Mouse (Mus musculus) embryonic facial prominence, embryonic 12.5 days (tissue): ENCODE measurements around the gene Mapkapk3. TPM values are rescaled to one million over a fixed set of nuclear protein-coding genes. Genes with fewer than 3 reads are reported as not detected.

ENCODE experiments used
- ATAC-seq: fragments of 200-750 bp; cut with Nextera tagmentation; 2 replicates; pipeline ENCODE4 v1.8.0; 2017; ENCODE audit not compliant: insufficient number of reproducible peaks, insufficient read depth, low FRiP score, low TSS enrichment
- H3K27ac ChIP-seq: fragments of 300-500 bp; sonication (generic); 2 replicates; pipeline ENCODE4 v1.5.1; 2016; ENCODE audit warnings: mild to moderate bottlenecking
- H3K27me3 ChIP-seq: fragments of 300-500 bp; sonication (generic); 2 replicates; pipeline ENCODE4 v1.6.1; 2016; ENCODE audit warnings: mild to moderate bottlenecking, moderate library complexity
- H3K36me3 ChIP-seq: fragments of 300-500 bp; sonication (generic); 2 replicates; pipeline ENCODE4 v1.6.1; 2016; ENCODE audit warnings: mild to moderate bottlenecking
- H3K4me1 ChIP-seq: fragments of 300-500 bp; sonication (generic); 2 replicates; pipeline ENCODE4 v1.6.1; 2016
- H3K4me2 ChIP-seq: fragments of 300-500 bp; sonication (generic); replicated peaks from 2 replicates; pipeline ENCODE4 v1.6.1; 2016; ENCODE audit warnings: mild to moderate bottlenecking, moderate library complexity
- H3K4me3 ChIP-seq: fragments of 300-500 bp; sonication (generic); 2 replicates; pipeline ENCODE4 v1.5.1; 2016; ENCODE audit warnings: mild to moderate bottlenecking
- H3K9ac ChIP-seq: fragments of 300-500 bp; sonication (generic); 2 replicates; pipeline ENCODE4 v1.6.1; 2016; ENCODE audit warnings: mild to moderate bottlenecking, moderate library complexity
- H3K9me3 ChIP-seq: fragments of 300-500 bp; sonication (generic); 2 replicates; pipeline ENCODE4 v1.6.1; 2016; ENCODE audit warnings: mild to moderate bottlenecking, moderate library complexity
- WGBS: fragments of 180-500 bp; shearing (Covaris S2); methylation state at CpG from one replicate; pipeline ENCODE4 v1.1.7; 2016; 5-methylcytosine and 5-hydroxymethylcytosine counted together
- polyA plus RNA-seq: library from polyadenylated mRNA; unstranded; fragments of >200 nt; fragmentation: Nextera tagmentation; extraction: Ambion mirVana; gene quantifications from 2 replicates; pipeline ENCODE4 v1.2.1, GENCODE M21; 2016

Mapkapk3 gene
- polyA plus RNA-seq, 1 experiment from 2014 or later: 5.2 TPM

DNA sequence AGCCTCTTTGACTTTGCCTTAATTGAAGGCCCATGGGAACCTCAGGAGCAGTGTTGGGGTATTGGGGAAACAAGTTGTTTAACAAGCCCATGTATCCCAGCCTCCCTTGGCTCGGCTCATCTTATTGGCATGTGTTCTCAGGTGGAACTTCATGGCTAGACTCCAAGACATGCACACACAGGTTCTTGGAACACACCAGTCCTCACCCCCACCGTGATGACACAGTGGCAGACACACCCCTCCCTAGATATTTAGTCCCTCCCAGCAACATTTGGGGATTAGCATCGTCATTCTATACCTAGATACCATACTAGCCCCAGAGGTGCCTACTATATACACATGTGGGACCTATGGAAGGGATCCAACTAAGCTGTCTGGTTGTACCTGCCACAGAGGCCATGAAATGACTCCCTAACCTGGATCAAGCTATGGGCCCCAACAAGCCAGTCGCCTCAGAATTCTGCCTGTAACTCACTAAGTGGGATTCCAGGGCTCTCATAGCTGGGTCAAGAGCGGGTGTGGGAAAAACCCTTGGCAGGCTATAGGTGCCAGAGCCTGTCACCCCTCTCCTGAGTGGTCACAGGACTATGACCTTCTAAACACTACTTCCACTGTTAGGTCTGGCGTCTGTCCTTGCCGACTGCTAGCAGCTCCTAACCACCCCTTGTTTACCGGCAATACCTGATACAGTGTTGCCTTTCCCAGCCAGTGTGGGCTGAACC, 8.5 kb upstream of the Mapkapk3 start:
- peaks cover 17% of the 10 kb centered on the region; the same call in 1 of the 2 replicates for H3K4me1 ChIP-seq
- H3K27me3 ChIP-seq: no peaks in the 10 kb centered on the region
- H3K36me3 ChIP-seq: peaks cover 21% of the 10 kb centered on the region
- H3K9me3 ChIP-seq: no peaks in the 10 kb centered on the region
- H3K27ac ChIP-seq: no peak overlapping the region
- H3K9ac ChIP-seq: no peak overlapping the region
- peak overlapping the region; percentile 64 for H3K4me2 ChIP-seq
- no peak for ATAC-seq
- 81% methylated on average over 8 of the region's 8 CpGs for WGBS
- H3K4me3 ChIP-seq: peak overlapping the region; percentile 60; the same call in 1 of the 2 replicates

DNA sequence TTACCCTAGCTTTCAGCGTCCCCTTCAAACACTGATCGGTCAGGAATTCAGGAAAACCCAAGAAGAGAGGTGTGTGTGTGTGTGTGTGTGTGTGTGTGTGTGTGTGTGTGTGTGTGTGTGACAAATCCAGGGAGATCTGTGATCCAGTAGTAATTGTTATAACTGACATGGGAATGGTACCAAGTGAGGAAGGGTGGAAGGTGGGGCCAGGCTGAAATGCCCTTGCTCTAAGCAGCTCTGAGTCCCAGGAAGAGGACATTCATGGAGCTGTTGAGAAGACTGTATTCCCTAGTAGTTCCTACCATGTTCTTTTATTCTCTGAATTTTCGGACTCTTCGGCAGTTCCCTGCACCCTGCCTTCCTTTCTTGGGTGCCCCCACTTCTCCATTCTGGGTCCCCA, 8.0 kb upstream of the Mapkapk3 start:
- WGBS: 88% methylated on average over 4 of the region's 4 CpGs
- Histone ChIP-seq H3K27me3 (no peaks in the 10 kb centered on the region), H3K4me2 (peak overlapping the region; percentile 64), H3K9me3 (no peaks in the 10 kb centered on the region), H3K4me1 (peaks cover 17% of the 10 kb centered on the region; the same call in 1 of the 2 replicates), H3K4me3 (peak overlapping the region; percentile 60), H3K9ac (0 out of 2 replicates have a peak overlapping the region, but pooled peaks have one; percentile 63), H3K36me3 (peaks cover 21% of the 10 kb centered on the region), H3K27ac (no peak overlapping the region)
- no peak for ATAC-seq

DNA sequence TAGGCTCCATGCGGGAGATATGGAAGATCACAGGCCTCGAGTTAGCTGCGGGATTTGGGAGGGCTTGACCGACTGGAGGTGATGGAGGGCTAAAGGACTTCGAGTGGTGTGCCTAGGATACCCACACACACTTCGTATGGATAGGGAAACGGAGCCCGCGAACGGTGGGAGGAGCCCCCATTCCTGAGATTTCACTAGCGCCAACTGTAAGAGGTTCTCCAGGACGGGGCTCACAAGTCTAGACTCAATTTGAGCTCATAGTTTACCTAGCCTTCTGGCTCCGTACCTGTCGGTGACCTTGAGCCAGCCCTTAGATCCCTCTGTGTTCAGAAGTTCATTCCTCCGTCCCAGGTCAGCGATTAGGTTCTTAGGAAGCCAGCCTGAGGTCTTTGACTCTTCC, 7.4 kb upstream of the Mapkapk3 start:
- ATAC-seq: no peak

DNA sequence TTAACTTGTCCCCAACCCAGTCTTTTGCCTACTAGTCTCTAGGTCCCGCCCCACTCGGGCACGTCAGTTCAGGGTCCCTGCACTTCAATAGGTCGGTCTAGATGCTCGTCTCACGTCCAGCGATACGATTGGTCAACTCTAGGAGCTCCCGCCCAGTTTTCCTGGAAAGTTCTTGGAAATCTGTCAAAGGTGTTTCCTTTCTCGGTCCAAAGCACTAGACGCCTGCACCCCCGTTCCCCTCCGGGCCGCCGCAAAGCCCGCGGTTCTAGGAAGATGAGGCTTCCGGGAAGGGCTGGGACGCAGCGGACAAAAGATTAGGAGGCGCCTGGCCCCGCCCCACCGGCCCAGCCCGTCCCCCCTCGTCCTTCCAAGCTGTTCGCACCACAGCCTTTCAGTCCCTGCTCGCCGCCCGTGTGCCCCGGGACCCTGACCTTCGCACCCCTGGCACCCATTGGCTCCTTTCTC, 6.9 kb upstream of the Mapkapk3 start:
- Histone ChIP-seq H3K4me3 (peak overlapping the region; percentile 60), H3K27ac (peak overlapping the region; percentile 54), H3K4me2 (peak overlapping the region; percentile 64), H3K36me3 (peaks cover 14% of the 10 kb centered on the region), H3K9me3 (no peaks in the 10 kb centered on the region), H3K4me1 (peaks cover 17% of the 10 kb centered on the region; the same call in 1 of the 2 replicates), H3K27me3 (no peaks in the 10 kb centered on the region), H3K9ac (peak overlapping the region; percentile 63)
- peak; percentile 95 for ATAC-seq
- under 1% methylated on average over 31 of the region's 31 CpGs for WGBS

More for the DNA sequence above, 7.4 kb upstream of the Mapkapk3 start:
- H3K4me3 ChIP-seq: peak overlapping the region; percentile 60
- no peaks in the 10 kb centered on the region for H3K27me3 ChIP-seq
- H3K4me1 ChIP-seq: peaks cover 17% of the 10 kb centered on the region; the same call in 1 of the 2 replicates
- WGBS: 8% methylated on average over 16 of the region's 16 CpGs
- peak overlapping the region; percentile 54; the same call in 1 of the 2 replicates for H3K27ac ChIP-seq
- peak overlapping the region; percentile 64 for H3K4me2 ChIP-seq
- no peaks in the 10 kb centered on the region for H3K9me3 ChIP-seq
- peak overlapping the region; percentile 63 for H3K9ac ChIP-seq
- H3K36me3 ChIP-seq: peaks cover 19% of the 10 kb centered on the region

DNA sequence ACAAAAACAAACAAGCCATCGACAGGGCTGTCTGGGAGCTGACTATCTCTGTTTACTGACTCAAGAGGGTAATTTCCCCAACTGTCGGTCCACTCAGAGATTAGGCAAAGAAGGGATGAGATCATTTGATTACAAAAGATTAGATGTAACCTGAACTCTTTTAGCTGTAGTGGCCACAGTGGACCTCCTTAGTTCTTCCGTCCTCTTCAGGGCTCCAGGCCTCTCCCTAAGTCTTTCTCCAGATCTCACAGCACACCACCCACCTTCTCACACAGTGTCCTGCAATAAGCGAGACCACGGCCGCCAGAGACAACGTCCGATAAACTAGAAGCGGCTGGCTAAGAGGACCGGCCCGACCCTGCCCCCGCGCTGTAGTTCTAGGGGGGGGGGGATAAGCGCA, 6.4 kb upstream of the Mapkapk3 start:
- WGBS: 3% methylated on average over 14 of the region's 14 CpGs

DNA sequence AAGGTAGTCTGAATTCAATTTTAAA, 6.2 kb upstream of the Mapkapk3 start, which contains the start of gene Cish:
Gene Cish, plus strand, starts transcription at position 11 of the 25 bp plus-strand sequence.
- Histone ChIP-seq H3K4me3 (peak within 1 kb of the TSS; percentile 60), H3K36me3 (peaks cover 7% of the 10 kb centered on the region), H3K4me1 (peaks cover 17% of the 10 kb centered on the region; the same call in 1 of the 2 replicates), H3K27ac (peak within 1 kb of the TSS; percentile 54), H3K9ac (peak within 1 kb of the TSS; percentile 63), H3K27me3 (no peaks in the 10 kb centered on the region), H3K4me2 (peak within 1 kb of the TSS; percentile 64), H3K9me3 (no peaks in the 10 kb centered on the region)
- no peak for ATAC-seq

More for the DNA sequence above, 6.4 kb upstream of the Mapkapk3 start:
- Histone ChIP-seq H3K4me3 (peak overlapping the region; percentile 60), H3K9me3 (no peaks in the 10 kb centered on the region), H3K36me3 (peaks cover 9% of the 10 kb centered on the region), H3K4me1 (peaks cover 17% of the 10 kb centered on the region; the same call in 1 of the 2 replicates), H3K27me3 (no peaks in the 10 kb centered on the region), H3K4me2 (peak overlapping the region; percentile 64), H3K27ac (no peak overlapping the region), H3K9ac (peak overlapping the region; percentile 17; the same call in 1 of the 2 replicates)
- peak; percentile 16; the same call in 1 of the 2 replicates for ATAC-seq

DNA sequence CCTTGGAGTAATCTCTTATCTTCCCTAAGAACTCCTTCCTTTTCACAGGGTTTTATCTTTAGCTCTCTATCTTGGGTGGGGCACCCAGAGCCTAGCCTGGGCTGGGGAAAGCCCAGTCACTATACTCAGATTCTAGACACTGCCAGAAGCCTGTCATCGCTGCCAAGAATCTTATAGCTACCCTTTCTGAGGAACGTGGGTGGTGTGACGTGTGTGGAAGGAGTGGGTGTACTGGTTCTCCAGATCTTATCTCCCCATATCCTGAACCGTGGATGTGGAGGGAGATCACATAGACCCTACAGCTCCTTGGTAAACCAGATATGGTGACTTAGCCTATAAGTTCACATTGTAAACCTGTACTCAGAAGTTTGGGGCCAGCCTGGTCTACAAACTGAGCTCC, 5.9 kb upstream of the Mapkapk3 start:
- ATAC-seq: no peak
- no peaks in the 10 kb centered on the region for H3K9me3 ChIP-seq
- WGBS: 72% methylated on average over 4 of the region's 4 CpGs
- H3K4me1 ChIP-seq: peaks cover 17% of the 10 kb centered on the region; the same call in 1 of the 2 replicates
- no peak overlapping the region for H3K4me2 ChIP-seq
- H3K27me3 ChIP-seq: no peaks in the 10 kb centered on the region
- no peak overlapping the region for H3K27ac ChIP-seq
- no peak overlapping the region for H3K9ac ChIP-seq
- H3K36me3 ChIP-seq: peaks cover 4% of the 10 kb centered on the region
- no peak overlapping the region for H3K4me3 ChIP-seq

DNA sequence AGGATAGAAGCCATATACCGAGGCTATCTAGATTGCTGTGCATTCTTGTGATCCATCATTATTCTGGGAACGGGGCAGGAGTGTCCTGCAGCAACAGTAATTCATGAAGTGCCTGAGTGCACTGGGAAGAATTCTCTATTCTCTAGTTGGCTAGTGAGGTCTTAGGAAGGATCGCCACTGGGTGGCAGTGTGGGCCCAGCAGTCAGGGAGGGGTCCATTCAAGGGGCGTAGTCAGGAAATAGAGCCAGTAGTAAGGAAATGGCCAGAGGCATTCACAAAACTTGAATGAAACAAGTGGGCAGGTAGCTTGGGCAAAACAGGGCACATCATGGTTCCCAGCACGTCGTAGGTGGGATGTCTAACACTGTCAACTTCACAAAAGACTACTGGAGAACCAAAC, 4.6 kb upstream of the Mapkapk3 start:
- Histone ChIP-seq H3K36me3 (no peaks in the 10 kb centered on the region), H3K9ac (no peak overlapping the region)
- 6% methylated on average over 6 of the region's 6 CpGs for WGBS

DNA sequence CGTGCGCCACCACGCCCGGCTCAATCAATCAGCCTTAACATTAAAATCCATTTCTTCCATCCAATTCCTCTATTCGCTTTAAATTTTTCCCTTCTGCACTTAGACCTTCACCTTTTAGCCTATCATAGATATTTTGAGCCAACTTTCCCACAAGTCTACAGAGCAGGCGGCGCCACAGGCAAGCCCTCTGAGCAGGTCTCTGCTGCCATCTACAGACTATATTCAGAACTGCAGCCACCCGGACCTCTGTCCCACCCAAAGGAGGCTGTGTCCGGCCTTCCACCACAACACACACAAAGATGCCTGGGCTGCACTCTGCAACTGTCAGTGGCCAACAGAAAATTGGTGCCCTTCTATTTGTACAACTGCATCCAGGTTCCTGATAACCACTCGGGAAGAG, 1.2 kb upstream of the Mapkapk3 start:
- H3K4me3 ChIP-seq: no peak overlapping the region
- 27% methylated on average over 10 of the region's 10 CpGs for WGBS
- H3K4me1 ChIP-seq: peaks cover 10% of the 10 kb centered on the region
- no peaks in the 10 kb centered on the region for H3K36me3 ChIP-seq
- no peak overlapping the region for H3K27ac ChIP-seq
- ATAC-seq: no peak
- no peaks in the 10 kb centered on the region for H3K9me3 ChIP-seq
- H3K27me3 ChIP-seq: no peaks in the 10 kb centered on the region
- no peak overlapping the region for H3K4me2 ChIP-seq
- H3K9ac ChIP-seq: no peak overlapping the region

More for the DNA sequence above, 4.6 kb upstream of the Mapkapk3 start:
- Histone ChIP-seq H3K27me3 (no peaks in the 10 kb centered on the region), H3K4me2 (no peak overlapping the region), H3K4me3 (no peak overlapping the region), H3K27ac (no peak overlapping the region), H3K9me3 (no peaks in the 10 kb centered on the region), H3K4me1 (peaks cover 23% of the 10 kb centered on the region)
- ATAC-seq: no peak

DNA sequence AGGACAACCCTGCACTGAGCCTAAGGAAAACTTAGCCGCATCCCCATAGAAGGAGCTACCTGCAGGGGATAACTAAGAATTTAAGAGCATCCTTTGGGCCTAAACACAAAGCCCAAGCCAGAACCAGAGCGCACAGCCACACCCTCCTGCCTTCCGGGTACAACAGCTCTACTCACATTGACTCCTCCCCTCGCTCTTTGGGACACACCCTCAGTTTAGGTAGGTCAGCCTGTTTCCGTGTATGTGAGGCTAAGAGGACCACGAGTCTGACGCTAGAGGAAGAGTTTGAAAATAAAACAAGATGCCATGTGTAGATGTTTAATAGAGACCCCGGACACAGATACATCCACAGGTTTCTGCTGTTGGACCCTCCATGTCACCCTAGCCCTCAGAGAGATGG, 966 bp downstream of the Mapkapk3 start:
- no peak for ATAC-seq
- Histone ChIP-seq H3K4me3 (peak overlapping the region; percentile 46), H3K27me3 (no peaks in the 10 kb centered on the region), H3K9ac (0 out of 2 replicates have a peak overlapping the region, but pooled peaks have one; percentile 49), H3K27ac (no peak overlapping the region), H3K9me3 (no peaks in the 10 kb centered on the region), H3K4me2 (peak overlapping the region; percentile 81), H3K4me1 (peaks cover 10% of the 10 kb centered on the region), H3K36me3 (no peaks in the 10 kb centered on the region)
- WGBS: 26% methylated on average over 8 of the region's 8 CpGs

DNA sequence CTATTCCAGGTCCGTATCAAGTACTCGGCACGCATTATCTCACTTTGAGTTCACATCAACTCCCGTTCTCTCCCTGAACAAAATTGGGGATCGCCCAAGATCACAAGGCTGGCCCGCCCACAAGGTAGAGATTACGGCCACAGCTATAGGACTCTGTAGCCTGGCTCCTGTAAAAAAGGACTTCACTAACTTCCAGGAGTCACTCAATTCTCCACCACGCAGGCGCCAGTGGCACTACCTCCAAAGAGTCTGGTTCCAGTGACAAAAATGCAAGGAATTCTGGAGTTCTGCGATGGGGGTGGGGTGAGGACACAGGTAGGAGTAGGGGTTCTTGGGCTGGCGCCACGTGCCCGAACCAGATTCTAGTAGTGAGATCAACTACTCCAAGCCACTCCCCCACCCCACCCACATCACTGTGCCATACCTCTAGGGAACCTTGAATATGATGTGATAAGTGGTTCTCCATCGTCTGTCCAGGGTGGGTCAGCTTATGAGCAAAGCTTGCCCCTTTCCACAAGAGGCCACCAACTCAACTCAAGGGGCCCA, 1.5 kb downstream of the Mapkapk3 start:
- WGBS: 91% methylated on average over 14 of the region's 14 CpGs
- no peak overlapping the region for H3K9ac ChIP-seq
- no peak overlapping the region for H3K4me2 ChIP-seq
- no peaks in the 10 kb centered on the region for H3K9me3 ChIP-seq
- peaks cover 10% of the 10 kb centered on the region for H3K4me1 ChIP-seq
- H3K27me3 ChIP-seq: no peaks in the 10 kb centered on the region
- H3K4me3 ChIP-seq: no peak overlapping the region
- H3K27ac ChIP-seq: no peak overlapping the region
- ATAC-seq: no peak
- H3K36me3 ChIP-seq: no peaks in the 10 kb centered on the region

DNA sequence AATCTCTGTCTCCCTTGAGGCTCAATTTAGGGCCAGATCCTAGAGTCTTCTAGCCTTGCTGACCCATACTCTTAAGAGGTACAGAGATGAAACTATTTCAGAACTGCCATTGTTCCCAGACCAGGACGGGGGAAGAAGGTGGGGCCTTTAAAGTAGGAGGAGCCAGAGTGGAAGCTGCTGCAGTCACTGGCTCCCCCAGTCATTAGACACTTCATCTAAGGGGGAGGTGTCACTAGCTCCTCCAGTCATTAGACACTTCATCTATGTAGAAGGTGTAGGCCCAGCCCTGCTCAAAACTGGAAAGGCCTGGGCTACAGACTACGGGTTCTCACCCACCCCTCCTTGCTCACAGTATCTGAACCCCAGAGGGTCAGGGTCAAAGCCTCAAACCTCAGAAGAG, 2.4 kb downstream of the Mapkapk3 start:
- H3K4me1 ChIP-seq: peaks cover 10% of the 10 kb centered on the region
- no peaks in the 10 kb centered on the region for H3K9me3 ChIP-seq
- no peak overlapping the region for H3K4me3 ChIP-seq
- no peak overlapping the region for H3K4me2 ChIP-seq
- H3K9ac ChIP-seq: no peak overlapping the region
- 73% methylated on average over 2 of the region's 2 CpGs for WGBS
- ATAC-seq: no peak
- no peak overlapping the region for H3K27ac ChIP-seq
- H3K27me3 ChIP-seq: no peaks in the 10 kb centered on the region
- no peaks in the 10 kb centered on the region for H3K36me3 ChIP-seq
